Mouse (Mus musculus) MEL (cell line): Measurements from ENCODE around the gene Prdm16. TPM values are rescaled to one million over a fixed set of nuclear protein-coding genes. Genes with fewer than 3 reads are reported as not detected.

Experiments
- DNase-seq: peaks from one replicate; pipeline ENCODE4 v3.0.0; 2011; ENCODE audit warnings: low read depth, low spot score
- H3K27ac ChIP-seq: 2 replicates; pipeline ENCODE4 v1.5.1; 2012; ENCODE audit warnings: low read depth, mild to moderate bottlenecking, control low read depth, low read length, moderate library complexity; ENCODE audit not compliant: control insufficient read depth
- H3K27me3 ChIP-seq, 2 experiments: fragments of 150-350 bp in 1 of 2; sonication (generic) in 1 of 2; 2 replicates each; pipeline ENCODE4 v1.6.1; 2012; ENCODE audit warnings: low read length in 2 of 2, mild to moderate bottlenecking in 2 of 2, improper control_type of control experiment in 1 of 2, moderate library complexity in 1 of 2; ENCODE audit not compliant: insufficient read depth in 2 of 2, control insufficient read depth in 1 of 2
- H3K36me3 ChIP-seq, 2 experiments: 2 replicates each; pipeline ENCODE4 v1.6.1; 2012 to 2014; ENCODE audit warnings: low read length in 2 of 2, improper control_type of control experiment in 1 of 2, inconsistent platforms in 1 of 2, mild to moderate bottlenecking in 1 of 2; ENCODE audit not compliant: insufficient read depth in 2 of 2, control insufficient read depth in 1 of 2
- H3K4me1 ChIP-seq, 2 experiments: fragments of 150-350 bp in 1 of 2; sonication (generic) in 1 of 2; 2 replicates each; pipeline ENCODE4 v1.6.1; 2012; ENCODE audit warnings: low read length in 2 of 2, improper control_type of control experiment in 1 of 2, mild to moderate bottlenecking in 1 of 2; ENCODE audit not compliant: insufficient read depth in 2 of 2, control insufficient read depth in 1 of 2
- H3K4me3 ChIP-seq, 2 experiments: fragments of 150-350 bp in 1 of 2; sonication (generic) in 1 of 2; 2 replicates each; pipeline ENCODE4 v1.5.1; 2012; ENCODE audit warnings: low read depth in 2 of 2, low read length in 2 of 2, mild to moderate bottlenecking in 2 of 2, moderate library complexity in 2 of 2, control low read depth in 1 of 2, improper control_type of control experiment in 1 of 2; ENCODE audit not compliant: control insufficient read depth in 1 of 2, insufficient read depth in 1 of 2
- H3K79me2 ChIP-seq: 2 replicates; pipeline ENCODE4 v1.6.1; 2012; ENCODE audit warnings: mild to moderate bottlenecking, low read length, moderate library complexity; ENCODE audit not compliant: control insufficient read depth, poor library complexity, insufficient read depth
- H3K9ac ChIP-seq: 2 replicates; pipeline ENCODE4 v1.6.1; 2012; ENCODE audit warnings: low read depth, mild to moderate bottlenecking, control low read depth, low read length, moderate library complexity; ENCODE audit not compliant: control insufficient read depth, poor library complexity, severe bottlenecking
- H3K9me3 ChIP-seq: fragments of 150-350 bp; sonication (generic); replicated peaks from 2 replicates; pipeline ENCODE4 v1.6.1; 2012; ENCODE audit warnings: mild to moderate bottlenecking, low read length, improper control_type of control experiment, moderate library complexity; ENCODE audit not compliant: insufficient read depth
- CHD1 ChIP-seq: IDR thresholded peaks from 2 replicates; pipeline ENCODE4 v1.6.1; 2012; ENCODE audit warnings: low read depth, mild to moderate bottlenecking, inconsistent platforms, low read length, improper control_type of control experiment
- E2F4 ChIP-seq: IDR thresholded peaks from 2 replicates; pipeline ENCODE4 v1.6.1; 2011; ENCODE audit warnings: low read depth, low read length, improper control_type of control experiment, borderline replicate concordance
- ELF1 ChIP-seq: IDR thresholded peaks from 2 replicates; pipeline ENCODE4 v1.6.1; 2014; ENCODE audit warnings: low read depth, mild to moderate bottlenecking, inconsistent platforms, low read length, improper control_type of control experiment, moderate library complexity
- EP300 ChIP-seq, 2 experiments: IDR thresholded peaks; 2 replicates each; pipeline ENCODE4 v1.6.1; 2011; ENCODE audit warnings: improper control_type of control experiment in 2 of 2, low read length in 2 of 2, low read depth in 1 of 2, mild to moderate bottlenecking in 1 of 2
- ETS1 ChIP-seq: IDR thresholded peaks from 2 replicates; pipeline ENCODE4 v1.6.1; 2012; ENCODE audit warnings: low read depth, mild to moderate bottlenecking, inconsistent platforms, low read length, improper control_type of control experiment, moderate library complexity
- GATA1 ChIP-seq: IDR thresholded peaks from 2 replicates; pipeline ENCODE4 v1.6.1; 2011; ENCODE audit warnings: low read depth, low read length, improper control_type of control experiment
- MAFK ChIP-seq: IDR thresholded peaks from 2 replicates; pipeline ENCODE4 v1.6.1; 2011; ENCODE audit warnings: low read depth, mild to moderate bottlenecking, low read length, improper control_type of control experiment, borderline replicate concordance
- MAZ ChIP-seq: IDR thresholded peaks from 2 replicates; pipeline ENCODE4 v1.6.1; 2012; ENCODE audit warnings: low read depth, mild to moderate bottlenecking, inconsistent platforms, low read length, improper control_type of control experiment
- MEF2A ChIP-seq: IDR thresholded peaks from 2 replicates; pipeline ENCODE4 v1.6.1; 2014; ENCODE audit warnings: low read depth, mild to moderate bottlenecking, inconsistent platforms, low read length, improper control_type of control experiment; ENCODE audit not compliant: poor library complexity, insufficient replicate concordance, severe bottlenecking; ENCODE audit errors: extremely low read depth
- MXI1 ChIP-seq: IDR thresholded peaks from 2 replicates; pipeline ENCODE4 v1.6.1; 2011; ENCODE audit warnings: mild to moderate bottlenecking, low read depth, low read length, improper control_type of control experiment
- MYB ChIP-seq: IDR thresholded peaks from 2 replicates; pipeline ENCODE4 v1.6.1; 2011; ENCODE audit warnings: mild to moderate bottlenecking, low read depth, low read length, improper control_type of control experiment
- NELFE ChIP-seq: IDR thresholded peaks from 2 replicates; pipeline ENCODE4 v1.6.1; 2011; ENCODE audit warnings: low read depth, low read length, improper control_type of control experiment
- POLR2A ChIP-seq, 2 experiments: IDR thresholded peaks; 2 replicates each; pipeline ENCODE4 v1.6.1; 2011 to 2012; ENCODE audit warnings: low read length in 2 of 2, mild to moderate bottlenecking in 2 of 2, control low read depth in 1 of 2, improper control_type of control experiment in 1 of 2, low read depth in 1 of 2, moderate library complexity in 1 of 2; ENCODE audit not compliant: control insufficient read depth in 1 of 2, insufficient read depth in 1 of 2, poor library complexity in 1 of 2
- POLR2AphosphoS2 ChIP-seq: IDR thresholded peaks from 2 replicates; pipeline ENCODE4 v1.6.1; 2011; ENCODE audit warnings: low read length, improper control_type of control experiment
- POLR2AphosphoS5 ChIP-seq: IDR thresholded peaks from 2 replicates; pipeline ENCODE4 v1.6.1; 2012; ENCODE audit warnings: low read depth, borderline replicate concordance, mild to moderate bottlenecking, inconsistent platforms, low read length, moderate library complexity, mixed read lengths
- RCOR1 ChIP-seq: IDR thresholded peaks from 2 replicates; pipeline ENCODE4 v1.6.1; 2012; ENCODE audit warnings: low read depth, mild to moderate bottlenecking, inconsistent platforms, low read length, improper control_type of control experiment
- SMC3 ChIP-seq: IDR thresholded peaks from 2 replicates; pipeline ENCODE4 v1.6.1; 2011; ENCODE audit warnings: low read depth, low read length, improper control_type of control experiment
- UBTF ChIP-seq: IDR thresholded peaks from 2 replicates; pipeline ENCODE4 v1.6.1; 2012; ENCODE audit warnings: low read depth, mild to moderate bottlenecking, inconsistent platforms, low read length, improper control_type of control experiment, moderate library complexity, borderline replicate concordance; ENCODE audit not compliant: insufficient read depth
- USF1 ChIP-seq: IDR thresholded peaks from 2 replicates; pipeline ENCODE4 v1.6.1; 2014; ENCODE audit warnings: low read depth, mild to moderate bottlenecking, inconsistent platforms, low read length, improper control_type of control experiment, moderate library complexity
- USF2 ChIP-seq, 2 experiments: IDR thresholded peaks; 2 replicates each; pipeline ENCODE4 v1.6.1; 2011 to 2012; ENCODE audit warnings: improper control_type of control experiment in 2 of 2, low read length in 2 of 2, borderline replicate concordance in 1 of 2, inconsistent platforms in 1 of 2, low read depth in 1 of 2, mild to moderate bottlenecking in 1 of 2; ENCODE audit not compliant: insufficient read depth in 1 of 2
- ZC3H11A ChIP-seq: IDR thresholded peaks from 2 replicates; pipeline ENCODE4 v1.6.1; 2012; ENCODE audit warnings: low read depth, mild to moderate bottlenecking, inconsistent platforms, low read length, improper control_type of control experiment
- ZMIZ1 ChIP-seq: IDR thresholded peaks from 2 replicates; pipeline ENCODE4 v1.6.1; 2012; ENCODE audit warnings: low read depth, mild to moderate bottlenecking, inconsistent platforms, low read length, improper control_type of control experiment, moderate library complexity
- ZNF384 ChIP-seq: IDR thresholded peaks from 2 replicates; pipeline ENCODE4 v1.6.1; 2012; ENCODE audit warnings: low read depth, mild to moderate bottlenecking, inconsistent platforms, low read length, improper control_type of control experiment
- polyA plus RNA-seq, 2 experiments: library from polyadenylated mRNA; stranded (reverse) in 1 of 2; unstranded in 1 of 2; fragments of >175 nt in 1 of 2; fragments of >200 nt in 1 of 2; gene quantifications; 2 replicates each; pipeline versions ENCODE4 v1.2.1 to v1.2.4; 2012; ENCODE audit warnings: low replicate concordance in 2 of 2, low read depth in 1 of 2; ENCODE audit not compliant: insufficient read length in 2 of 2, insufficient read depth in 1 of 2, missing spikeins in 1 of 2
- total RNA-seq: library from RNA; depleted of rRNA; stranded (reverse); fragments of 300-350 nt; gene quantifications from 2 replicates; pipeline ENCODE4 v1.2.3, GENCODE M21; 2012

Prdm16 gene
- total and polyA plus RNA-seq, 3 experiments: not detected

DNA sequence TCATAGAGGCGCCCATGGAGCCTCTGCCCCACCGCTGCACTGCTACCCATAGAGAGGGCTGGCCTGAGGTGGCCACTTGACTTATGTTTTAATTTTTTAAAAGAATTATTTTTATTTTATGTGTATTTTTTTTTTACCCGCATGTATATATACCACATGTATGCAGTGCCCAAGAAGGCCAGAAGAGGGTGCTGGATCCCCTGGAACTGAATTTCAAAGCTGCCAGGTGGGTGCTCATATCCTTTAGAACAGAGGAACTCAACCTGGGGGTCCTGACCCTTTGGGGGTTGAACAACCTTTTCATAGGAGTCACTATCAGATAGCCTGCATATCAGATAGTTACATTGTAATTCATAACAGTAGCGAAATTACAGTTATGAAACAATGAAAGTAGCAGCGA lies 281.3 kb downstream of the Prdm16 start:
- no peaks in the 10 kb centered on the region for H3K36me3 ChIP-seq
- H3K4me3 ChIP-seq: no peak overlapping the region
- no peaks in the 10 kb centered on the region for H3K27me3 ChIP-seq
- H3K9ac ChIP-seq: no peak overlapping the region
- no peak for DNase-seq
- no peak overlapping the region for H3K27ac ChIP-seq
- H3K79me2 ChIP-seq: no peaks in the 10 kb centered on the region
- TF ChIP-seq E2F4: no peak
- no peak for TF ChIP-seq ZC3H11A
- TF ChIP-seq ETS1: no peak
- TF ChIP-seq MAZ: no peak
- TF ChIP-seq MYB: no peak
- no peak for TF ChIP-seq GATA1
- TF ChIP-seq USF2 (IDR thresholded peaks at IDR 0.05; ENCODE audit: borderline replicate concordance in 1 of 2, insufficient read depth in 1 of 2, low read depth in 1 of 2, low read length in 2 of 2): no peak
- TF ChIP-seq CHD1: no peak
- TF ChIP-seq RCOR1: no peak
- TF ChIP-seq UBTF: no peak
- TF ChIP-seq EP300 (IDR thresholded peaks at IDR 0.05; ENCODE audit: low read depth in 1 of 2, low read length in 2 of 2): no peak
- no peak for TF ChIP-seq POLR2AphosphoS2
- TF ChIP-seq MEF2A: no peak
- TF ChIP-seq NELFE: no peak
- no peak for TF ChIP-seq ZNF384
- TF ChIP-seq POLR2AphosphoS5: no peak
- TF ChIP-seq USF1: no peak
- H3K9me3 ChIP-seq: no peaks in the 10 kb centered on the region
- H3K4me1 ChIP-seq: no peaks in the 10 kb centered on the region

GRCm38 (mm10) chr4:154352246-154352645 lies 284.4 kb downstream of the Prdm16 start:
- H3K27me3 ChIP-seq: no peaks in the 10 kb centered on the region
- H3K36me3 ChIP-seq: no peaks in the 10 kb centered on the region
- DNase-seq: no peak
- H3K79me2 ChIP-seq: no peaks in the 10 kb centered on the region
- H3K9ac ChIP-seq: no peak overlapping the region
- H3K27ac ChIP-seq: no peak overlapping the region
- TF ChIP-seq MYB (no peak), MXI1 (no peak), ETS1 (no peak), ZMIZ1 (no peak), MAZ (no peak), SMC3 (no peak), POLR2A (IDR thresholded peaks at IDR 0.05; ENCODE audit: control insufficient read depth in 1 of 2, insufficient read depth in 1 of 2, low read depth in 1 of 2, low read length in 2 of 2, poor library complexity in 1 of 2) (no peak), GATA1 (no peak), MAFK (no peak), NELFE (no peak), CHD1 (no peak), POLR2AphosphoS2 (no peak), ELF1 (no peak)
- H3K4me1 ChIP-seq: no peaks in the 10 kb centered on the region
- no peak overlapping the region for H3K4me3 ChIP-seq
- H3K9me3 ChIP-seq: no peaks in the 10 kb centered on the region
